Mouse (Mus musculus) hindbrain, embryonic 12.5 days (tissue): Measurements from ENCODE around the gene Znfx1. TPM values are rescaled to one million over a fixed set of nuclear protein-coding genes. Genes with fewer than 3 reads are reported as not detected.

Experiments
- ATAC-seq: fragments of 200-750 bp; cut with Nextera tagmentation; 2 replicates; pipeline ENCODE4 v1.8.0; 2017; ENCODE audit warnings: moderate TSS enrichment; ENCODE audit not compliant: low FRiP score
- H3K27ac ChIP-seq: fragments of 300-500 bp; sonication (generic); 2 replicates; pipeline ENCODE4 v1.5.1; 2016; ENCODE audit warnings: mild to moderate bottlenecking
- H3K27me3 ChIP-seq: fragments of 300-500 bp; sonication (generic); 2 replicates; pipeline ENCODE4 v1.6.1; 2016; ENCODE audit warnings: mild to moderate bottlenecking
- H3K36me3 ChIP-seq: fragments of 300-500 bp; sonication (generic); 2 replicates; pipeline ENCODE4 v1.6.1; 2016; ENCODE audit warnings: mild to moderate bottlenecking
- H3K4me1 ChIP-seq: fragments of 300-500 bp; sonication (generic); 2 replicates; pipeline ENCODE4 v1.6.1; 2016
- H3K4me2 ChIP-seq: fragments of 300-500 bp; sonication (generic); replicated peaks from 2 replicates; pipeline ENCODE4 v1.6.1; 2016; ENCODE audit warnings: mild to moderate bottlenecking
- H3K4me3 ChIP-seq: fragments of 300-500 bp; sonication (generic); 2 replicates; pipeline ENCODE4 v1.5.1; 2016; ENCODE audit warnings: mild to moderate bottlenecking
- H3K9ac ChIP-seq: fragments of 300-500 bp; sonication (generic); 2 replicates; pipeline ENCODE4 v1.6.1; 2016; ENCODE audit warnings: mild to moderate bottlenecking, moderate library complexity
- H3K9me3 ChIP-seq: fragments of 300-500 bp; sonication (generic); replicated peaks from 2 replicates; pipeline ENCODE4 v1.6.1; 2016; ENCODE audit warnings: mild to moderate bottlenecking
- WGBS: fragments of 180-500 bp; shearing (Covaris S2); methylation state at CpG from one replicate; pipeline ENCODE4 v1.1.7; 2016; 5-methylcytosine and 5-hydroxymethylcytosine counted together
- polyA plus RNA-seq: library from polyadenylated mRNA; unstranded; fragments of >200 nt; fragmentation: Nextera tagmentation; extraction: Ambion mirVana; gene quantifications from 2 replicates; pipeline ENCODE4 v1.2.1, GENCODE M21; 2016

The Znfx1 gene
- polyA plus RNA-seq, 1 experiment from 2014 or later: 9.7 TPM

DNA sequence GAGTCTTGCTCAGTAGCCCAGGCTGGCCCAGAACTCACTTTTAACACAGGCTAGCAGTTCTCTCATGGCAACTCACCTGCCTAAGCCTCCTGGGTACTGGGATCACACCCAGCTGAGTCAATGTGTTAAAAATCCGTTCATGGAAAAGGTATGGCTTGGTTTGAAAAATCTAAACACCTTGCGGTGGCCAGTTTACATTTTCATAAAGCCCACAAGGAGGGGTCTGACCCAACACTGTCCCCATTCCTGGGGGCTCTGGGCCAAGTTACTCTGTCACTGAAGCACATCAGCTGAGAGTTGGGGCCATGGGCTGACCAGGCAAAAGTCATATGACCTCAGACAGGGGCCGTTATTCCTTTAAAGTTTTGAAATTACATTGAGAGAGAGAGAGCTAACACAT, 17.6 kb upstream of the Znfx1 start:
- no peak overlapping the region for H3K4me2 ChIP-seq
- H3K27me3 ChIP-seq: no peaks in the 10 kb centered on the region
- H3K4me1 ChIP-seq: peaks cover 25% of the 10 kb centered on the region
- no peaks in the 10 kb centered on the region for H3K36me3 ChIP-seq
- no peak overlapping the region for H3K4me3 ChIP-seq
- H3K27ac ChIP-seq: no peak overlapping the region
- ATAC-seq: no peak
- H3K9me3 ChIP-seq: no peaks in the 10 kb centered on the region
- 86% methylated on average over 3 of the region's 3 CpGs for WGBS
- no peak overlapping the region for H3K9ac ChIP-seq

DNA sequence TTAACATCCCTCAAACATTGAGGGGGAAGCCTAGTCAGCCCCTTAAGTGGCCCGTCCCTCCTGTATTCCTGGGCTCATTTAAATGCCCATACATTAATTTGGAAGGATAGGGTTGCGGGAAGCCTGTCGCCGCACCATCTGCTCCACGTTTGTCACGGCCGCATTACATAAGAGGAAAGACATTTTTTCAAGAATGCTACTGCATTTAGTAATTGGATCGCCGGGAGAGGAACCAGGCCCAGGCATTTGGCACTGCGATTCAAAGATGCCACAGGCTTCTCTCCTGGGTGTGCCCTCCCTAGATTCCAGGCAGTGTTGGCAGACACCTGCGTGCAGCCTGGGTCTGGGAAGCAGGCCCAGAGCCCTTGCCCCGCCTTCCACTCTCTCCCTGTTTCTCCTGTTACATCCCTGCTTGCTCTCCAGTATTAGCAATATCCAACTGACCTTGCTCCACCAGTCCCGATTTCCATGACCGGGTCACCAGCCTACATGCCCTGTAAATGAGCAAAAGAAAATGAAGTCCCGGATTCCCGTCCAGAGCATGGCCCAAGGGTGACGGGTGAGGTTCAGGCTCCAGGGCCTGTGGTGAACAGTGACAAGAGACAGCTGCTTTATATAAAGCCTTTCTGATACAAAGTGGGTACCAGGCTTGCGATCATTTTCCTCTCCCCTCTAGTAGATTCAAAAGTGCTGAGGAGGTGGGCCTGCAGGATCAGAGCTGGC, 16.9 kb upstream of the Znfx1 start:
- Histone ChIP-seq H3K27ac (0 out of 2 replicates have a peak overlapping the region, but pooled peaks have one; percentile 3), H3K4me2 (no peak overlapping the region), H3K27me3 (no peaks in the 10 kb centered on the region), H3K4me3 (no peak overlapping the region), H3K4me1 (peaks cover 25% of the 10 kb centered on the region), H3K9me3 (no peaks in the 10 kb centered on the region), H3K9ac (no peak overlapping the region), H3K36me3 (no peaks in the 10 kb centered on the region)
- 39% methylated on average over 18 of the region's 18 CpGs for WGBS
- ATAC-seq: peak; percentile 45; the same call in 1 of the 2 replicates

DNA sequence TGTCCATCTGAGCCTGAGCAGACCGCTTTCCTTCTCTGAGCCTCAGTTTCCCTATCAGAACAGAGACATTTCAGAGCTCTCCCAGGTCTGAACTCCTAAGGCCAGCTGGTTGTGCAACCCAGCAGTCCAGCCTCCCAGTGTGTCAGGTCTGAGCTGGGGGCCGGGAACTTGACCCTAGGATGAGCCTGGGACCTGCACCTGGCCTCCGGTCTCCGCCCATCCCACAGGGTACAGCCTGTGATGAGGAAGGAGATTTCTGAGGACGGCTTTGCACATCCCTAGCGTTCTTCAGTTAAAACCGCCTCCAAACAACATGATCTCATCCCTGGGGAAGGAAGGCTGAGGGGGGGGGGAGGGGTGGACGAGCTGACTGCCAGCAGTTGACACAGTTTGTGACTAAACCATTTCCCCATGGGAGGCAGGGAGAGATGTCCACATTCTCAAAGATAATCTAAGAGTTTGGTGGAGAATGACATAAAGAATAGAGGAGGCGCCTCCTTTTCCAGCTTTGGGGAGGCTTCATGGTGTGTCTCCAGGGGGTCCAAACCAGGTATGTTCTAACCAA, 16.2 kb upstream of the Znfx1 start:
- no peaks in the 10 kb centered on the region for H3K9me3 ChIP-seq
- H3K27me3 ChIP-seq: no peaks in the 10 kb centered on the region
- H3K9ac ChIP-seq: no peak overlapping the region
- H3K4me1 ChIP-seq: peaks cover 25% of the 10 kb centered on the region
- H3K27ac ChIP-seq: 0 out of 2 replicates have a peak overlapping the region, but pooled peaks have one; percentile 3
- ATAC-seq: peak; percentile 30; the same call in 1 of the 2 replicates
- no peaks in the 10 kb centered on the region for H3K36me3 ChIP-seq
- WGBS: 53% methylated on average over 9 of the region's 9 CpGs
- no peak overlapping the region for H3K4me2 ChIP-seq
- no peak overlapping the region for H3K4me3 ChIP-seq

DNA sequence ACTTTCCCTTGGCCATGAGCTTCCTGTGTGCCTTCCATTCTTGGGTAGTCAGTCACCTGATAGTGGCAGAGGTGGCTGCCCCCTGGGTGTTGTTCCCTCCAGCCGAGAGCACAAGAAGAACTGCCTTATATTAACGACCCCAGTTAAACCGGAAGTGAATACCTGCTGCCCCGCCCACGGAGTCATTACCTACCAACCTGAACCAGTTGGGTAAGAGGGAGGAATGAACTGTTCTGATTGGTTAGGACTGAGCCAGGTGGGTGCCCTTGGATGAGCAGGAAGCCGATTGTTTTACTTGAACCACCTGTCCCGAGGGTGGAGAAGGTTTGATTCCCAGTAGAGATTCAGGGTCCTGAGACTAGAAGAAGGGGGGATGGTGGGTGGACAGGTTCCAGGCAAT, 15.7 kb upstream of the Znfx1 start:
- H3K27me3 ChIP-seq: no peaks in the 10 kb centered on the region
- ATAC-seq: no peak
- no peaks in the 10 kb centered on the region for H3K36me3 ChIP-seq
- no peak overlapping the region for H3K4me3 ChIP-seq
- no peaks in the 10 kb centered on the region for H3K9me3 ChIP-seq
- H3K27ac ChIP-seq: no peak overlapping the region
- peaks cover 25% of the 10 kb centered on the region for H3K4me1 ChIP-seq
- no peak overlapping the region for H3K9ac ChIP-seq
- 49% methylated on average over 7 of the region's 7 CpGs for WGBS
- H3K4me2 ChIP-seq: no peak overlapping the region

DNA sequence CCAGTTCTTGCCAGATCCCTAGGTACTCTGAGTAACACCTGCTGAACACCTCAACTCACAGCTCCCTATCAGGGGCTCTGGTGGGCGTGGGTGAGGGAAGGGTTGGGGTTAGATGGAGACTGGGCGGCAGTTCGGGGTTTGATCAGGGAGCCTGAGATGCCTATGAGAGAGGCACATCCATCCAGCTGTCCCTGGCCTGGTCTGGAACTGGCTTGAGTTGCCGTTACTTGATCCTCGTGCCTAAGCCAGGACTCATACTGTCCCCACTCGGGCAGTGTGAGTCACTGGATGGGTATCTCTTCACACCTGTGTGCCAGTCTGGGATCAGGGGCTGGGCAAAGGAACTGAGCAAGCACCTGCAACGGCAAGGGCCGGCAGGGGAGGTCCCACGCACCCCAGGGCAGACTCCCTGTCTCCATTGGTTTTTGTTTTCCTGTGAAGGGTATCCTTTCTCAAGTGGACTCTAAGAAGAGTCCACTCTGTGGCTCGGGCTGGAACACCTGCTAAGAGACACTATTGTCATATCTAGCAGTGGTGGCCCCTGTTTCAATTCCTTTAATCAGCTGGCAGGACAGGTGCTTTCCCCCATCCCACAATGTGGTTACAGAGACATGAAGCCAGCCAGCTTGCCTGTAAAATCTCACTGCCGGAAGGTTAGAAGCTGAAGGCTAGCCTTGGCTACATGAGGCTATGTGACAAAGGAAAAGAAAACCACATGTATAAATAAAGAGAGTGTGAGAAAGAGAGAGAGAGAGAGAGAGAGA, 14.6 kb upstream of the Znfx1 start:
- Histone ChIP-seq H3K4me2 (no peak overlapping the region), H3K4me3 (no peak overlapping the region), H3K9me3 (no peaks in the 10 kb centered on the region), H3K36me3 (no peaks in the 10 kb centered on the region), H3K4me1 (peaks cover 25% of the 10 kb centered on the region), H3K27me3 (no peaks in the 10 kb centered on the region), H3K9ac (no peak overlapping the region), H3K27ac (no peak overlapping the region)
- ATAC-seq: no peak
- 88% methylated on average over 11 of the region's 11 CpGs for WGBS

DNA sequence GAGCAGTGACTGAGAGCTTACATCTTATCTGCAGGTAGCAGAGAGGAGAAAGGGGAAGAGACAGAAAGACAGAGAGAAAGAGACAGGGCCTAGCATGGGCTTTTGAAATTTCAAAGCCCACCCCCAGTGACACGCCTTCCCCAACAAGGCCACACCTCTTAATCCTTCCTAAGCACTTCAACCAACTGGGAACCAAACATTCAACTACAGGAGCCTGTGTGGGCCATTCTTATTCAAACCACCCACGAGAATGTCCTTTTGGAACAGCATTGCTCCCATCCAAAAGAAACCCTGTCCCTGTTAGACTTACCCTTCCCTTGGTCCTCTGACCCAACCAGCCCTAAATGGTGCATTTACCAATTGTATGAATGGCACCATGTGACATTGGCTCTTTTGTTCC, 13.9 kb upstream of the Znfx1 start:
- Histone ChIP-seq H3K27ac (no peak overlapping the region), H3K27me3 (no peaks in the 10 kb centered on the region), H3K9ac (no peak overlapping the region), H3K9me3 (no peaks in the 10 kb centered on the region), H3K4me1 (peaks cover 22% of the 10 kb centered on the region), H3K4me3 (no peak overlapping the region), H3K4me2 (no peak overlapping the region), H3K36me3 (no peaks in the 10 kb centered on the region)
- ATAC-seq: no peak
- 76% methylated on average over 2 of the region's 2 CpGs for WGBS

DNA sequence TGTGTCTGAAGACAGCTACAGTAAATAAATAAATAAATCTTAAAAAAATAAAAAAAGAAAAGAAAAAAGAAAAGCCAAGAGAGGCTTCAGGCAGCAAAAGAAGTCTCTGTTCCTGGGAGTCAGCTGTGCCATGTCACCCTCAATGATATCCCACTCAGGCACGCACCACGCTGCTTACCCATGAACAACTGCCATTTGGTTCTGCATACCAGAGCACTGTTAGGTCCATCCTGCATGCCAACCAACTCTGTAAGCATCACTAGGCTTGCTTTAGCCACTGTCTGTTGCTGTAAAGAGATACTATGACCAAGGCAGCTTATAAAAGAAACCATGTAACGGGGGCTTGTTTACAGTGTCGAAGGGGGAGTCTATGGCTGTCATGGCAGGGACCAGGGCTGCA, 13.5 kb upstream of the Znfx1 start:
- ATAC-seq: no peak

DNA sequence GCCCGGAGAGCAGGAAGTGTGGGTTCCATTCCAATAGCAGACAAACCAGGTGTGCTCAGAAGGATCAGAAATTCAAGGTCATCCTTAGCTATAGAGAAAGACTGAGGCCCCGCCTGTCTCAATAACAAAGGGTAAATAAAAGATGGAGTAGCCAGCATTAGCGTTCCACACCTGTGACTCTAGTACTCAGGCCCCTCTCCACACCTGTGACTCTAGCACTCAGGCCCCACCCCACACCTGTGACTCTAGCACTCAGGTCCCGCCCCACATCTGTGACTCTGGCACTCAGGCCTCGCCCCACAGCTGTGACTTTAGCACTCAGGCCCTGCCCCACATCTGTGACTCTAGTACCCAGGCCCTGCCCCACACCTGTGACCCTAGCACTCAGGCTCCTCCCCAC, 11.8 kb upstream of the Znfx1 start:
- no peak for ATAC-seq
- 90% methylated on average over 5 of the region's 5 CpGs for WGBS
- Histone ChIP-seq H3K27ac (no peak overlapping the region), H3K4me2 (no peak overlapping the region), H3K9ac (no peak overlapping the region), H3K4me3 (no peak overlapping the region), H3K4me1 (peaks cover 16% of the 10 kb centered on the region), H3K36me3 (no peaks in the 10 kb centered on the region), H3K27me3 (no peaks in the 10 kb centered on the region), H3K9me3 (no peaks in the 10 kb centered on the region)

More for the DNA sequence above, 13.5 kb upstream of the Znfx1 start:
- H3K9ac ChIP-seq: no peak overlapping the region
- peaks cover 18% of the 10 kb centered on the region for H3K4me1 ChIP-seq
- H3K4me2 ChIP-seq: no peak overlapping the region
- no peaks in the 10 kb centered on the region for H3K9me3 ChIP-seq
- H3K27me3 ChIP-seq: no peaks in the 10 kb centered on the region
- H3K27ac ChIP-seq: no peak overlapping the region
- WGBS: 93% methylated on average over 4 of the region's 4 CpGs
- no peak overlapping the region for H3K4me3 ChIP-seq
- no peaks in the 10 kb centered on the region for H3K36me3 ChIP-seq

DNA sequence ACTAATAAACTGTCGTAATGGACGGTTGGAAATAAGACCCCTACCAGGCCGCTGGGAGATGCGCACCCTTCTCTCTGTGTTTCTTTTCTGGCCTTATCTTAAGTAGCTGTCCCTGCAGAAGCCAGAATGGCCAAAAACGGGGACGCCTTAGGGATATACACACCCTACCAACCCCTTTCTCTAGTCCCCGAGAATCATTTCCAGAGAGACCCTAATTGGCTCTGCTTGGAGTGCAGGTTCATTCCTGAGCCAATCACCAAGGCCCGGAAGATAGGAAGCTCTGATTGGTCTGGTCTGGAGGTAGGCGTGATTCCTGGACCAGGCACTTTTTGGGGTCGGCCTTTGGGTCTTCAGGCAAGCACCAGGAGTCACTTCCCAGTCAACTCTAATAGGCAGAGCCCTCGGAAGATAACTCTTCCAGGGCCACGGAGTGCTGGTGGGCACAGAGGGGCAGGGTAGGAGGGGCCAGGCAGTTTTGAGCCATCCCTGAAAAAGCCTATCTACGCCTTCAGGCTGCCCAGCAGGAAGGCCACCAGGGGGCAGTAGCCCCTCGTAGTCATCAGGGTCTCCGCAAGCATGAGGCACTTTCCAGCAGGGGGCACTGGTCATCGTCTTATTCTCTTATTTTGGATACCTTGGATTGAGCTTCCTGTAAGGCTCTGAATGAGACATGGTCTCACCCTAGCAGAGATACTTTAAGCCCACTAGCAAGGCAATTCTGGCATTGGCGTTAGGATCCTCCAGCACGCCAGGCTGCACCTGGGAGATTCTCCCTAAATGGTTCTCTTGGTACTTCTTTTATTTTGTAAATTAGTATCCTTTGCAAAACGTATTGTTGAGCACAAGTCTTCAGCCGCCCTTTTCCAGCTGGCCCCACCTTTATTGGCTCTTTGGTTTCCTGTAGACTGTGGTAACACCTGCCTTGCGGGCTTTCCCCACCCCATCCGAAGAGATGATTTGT, 9.1 kb upstream of the Znfx1 start:
- Histone ChIP-seq H3K4me1 (peaks cover 4% of the 10 kb centered on the region; the same call in 1 of the 2 replicates), H3K27ac (peak overlapping the region; percentile 74), H3K27me3 (no peaks in the 10 kb centered on the region), H3K4me2 (peak overlapping the region; percentile 62), H3K36me3 (peaks cover 7% of the 10 kb centered on the region; the same call in 1 of the 2 replicates), H3K9ac (peak overlapping the region; percentile 50), H3K9me3 (no peaks in the 10 kb centered on the region), H3K4me3 (peak overlapping the region; percentile 44)
- peak; percentile 97 for ATAC-seq
- 9% methylated on average over 22 of the region's 22 CpGs for WGBS

DNA sequence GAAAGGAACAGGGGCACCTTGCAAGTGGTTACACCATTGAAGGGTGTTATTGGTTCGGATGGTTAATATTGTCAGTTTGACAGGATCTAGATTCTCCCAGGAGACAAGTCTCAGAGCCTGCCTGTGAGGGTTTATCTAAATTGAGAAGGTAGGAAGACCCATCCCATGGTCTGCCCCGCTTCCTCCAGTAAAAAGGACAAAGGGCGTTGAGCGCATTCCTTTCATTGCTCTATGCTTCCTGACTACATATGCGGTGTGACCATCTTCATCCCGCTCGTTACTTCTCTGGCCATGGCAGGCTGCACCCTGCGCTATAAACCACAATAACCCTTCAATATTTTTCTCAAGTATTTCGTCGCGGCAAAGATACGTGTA, 8.4 kb upstream of the Znfx1 start:
- Histone ChIP-seq H3K4me2 (peak overlapping the region; percentile 62), H3K9me3 (no peaks in the 10 kb centered on the region), H3K9ac (peak overlapping the region; percentile 50), H3K27ac (peak overlapping the region; percentile 74), H3K4me1 (peaks cover 4% of the 10 kb centered on the region; the same call in 1 of the 2 replicates), H3K4me3 (peak overlapping the region; percentile 44), H3K27me3 (no peaks in the 10 kb centered on the region), H3K36me3 (peaks cover 14% of the 10 kb centered on the region; the same call in 1 of the 2 replicates)
- WGBS: 26% methylated on average over 12 of the region's 12 CpGs
- peak; percentile 21 for ATAC-seq

DNA sequence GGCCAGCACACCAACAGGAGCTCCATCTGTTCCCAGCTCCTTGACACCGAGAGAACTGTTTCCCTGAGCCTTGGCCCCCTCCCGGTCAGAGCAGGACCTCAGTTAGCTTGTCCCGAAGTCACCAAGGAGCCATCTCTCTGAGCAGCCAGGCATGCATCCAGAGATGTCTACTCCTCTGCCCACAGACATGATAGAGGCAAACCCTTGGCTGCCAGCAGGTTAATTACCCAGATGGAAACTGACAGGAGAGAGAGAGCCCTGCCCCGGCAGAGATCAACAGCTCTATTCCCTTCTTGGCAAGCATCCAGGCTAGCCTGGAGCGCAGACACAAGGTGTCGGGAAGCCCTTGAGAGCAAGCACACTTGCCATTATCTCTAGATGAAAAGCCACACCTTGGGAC, 7.5 kb upstream of the Znfx1 start:
- no peak for ATAC-seq
- Histone ChIP-seq H3K9ac (no peak overlapping the region), H3K4me2 (no peak overlapping the region), H3K4me3 (no peak overlapping the region), H3K9me3 (no peaks in the 10 kb centered on the region), H3K27me3 (no peaks in the 10 kb centered on the region), H3K27ac (no peak overlapping the region), H3K36me3 (peaks cover 23% of the 10 kb centered on the region), H3K4me1 (peaks cover 6% of the 10 kb centered on the region)
- whole genome bisulfite sequencing: 74% methylated on average over 6 of the region's 6 CpGs
